Mouse (Mus musculus): Measurements from ENCODE around the gene Sept11.

Gene Sept11

DNA sequence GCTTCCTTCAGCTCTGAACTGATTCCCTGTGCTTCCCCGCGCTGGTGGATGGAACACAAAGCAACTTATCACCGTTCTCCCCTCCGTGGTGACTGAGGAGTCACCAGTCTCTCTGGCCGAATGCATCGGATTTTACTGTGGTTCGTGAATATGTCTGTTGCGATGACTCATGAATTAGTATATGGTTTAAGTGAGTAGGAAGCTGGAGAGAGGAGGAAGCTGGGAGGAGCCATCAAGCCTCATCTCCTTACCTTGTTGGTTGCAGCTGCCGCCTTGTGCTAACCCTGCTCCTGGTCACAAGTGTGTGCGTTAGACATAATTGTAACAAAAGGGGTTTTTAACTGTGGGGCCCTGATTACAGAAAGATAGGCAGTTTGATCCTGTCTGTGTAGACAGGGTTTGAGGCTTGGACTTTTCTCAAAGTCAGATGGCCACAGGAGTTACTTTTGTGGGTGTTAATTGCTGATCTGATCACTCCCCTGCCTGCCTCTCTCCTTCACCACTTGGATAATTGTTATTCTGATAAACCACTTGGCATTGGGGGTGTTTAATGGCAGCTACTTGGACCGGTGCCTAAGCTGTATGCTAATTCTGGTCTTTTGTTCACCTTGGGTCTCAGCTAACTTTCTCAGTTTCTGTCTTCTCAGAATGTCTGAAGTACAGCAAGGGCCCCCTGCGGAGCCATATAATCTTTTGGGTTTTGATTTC lies 33.1 kb downstream of the Sept11 start:
- DNase-seq (ENCODE audit: low read depth, low spot score): no peak

DNA sequence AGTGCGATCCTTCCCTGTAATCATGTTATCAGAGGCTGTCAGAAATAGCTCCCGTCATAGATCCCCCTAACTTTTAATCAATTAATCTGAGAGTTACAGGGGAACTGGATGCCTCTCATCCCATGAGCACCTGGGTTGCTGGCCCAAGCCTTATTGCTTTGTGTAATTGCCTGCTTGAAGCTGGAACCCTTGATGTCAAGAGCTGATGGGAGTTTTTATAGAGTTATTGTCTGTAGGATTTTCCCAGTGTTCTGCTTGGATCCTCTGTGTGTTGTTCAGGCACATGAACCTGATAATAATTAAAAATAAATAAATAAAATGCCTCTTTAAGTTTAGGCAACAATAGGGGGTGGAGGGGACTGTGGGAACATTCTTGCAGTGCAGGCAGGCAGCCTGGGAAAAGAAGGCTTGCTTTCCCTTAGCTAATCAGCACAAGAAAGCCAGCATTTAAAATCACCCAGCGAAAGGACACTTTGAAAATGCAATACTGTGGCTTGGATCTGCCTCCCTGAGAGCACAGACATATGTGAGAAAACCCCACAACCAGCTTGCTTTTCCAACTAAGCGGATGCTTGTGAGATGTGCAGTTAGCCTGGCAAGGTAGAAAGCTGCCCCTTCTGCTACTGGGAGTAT lies 33.8 kb downstream of the Sept11 start:
- no peak for DNase-seq (ENCODE audit: low read depth, low spot score)

DNA sequence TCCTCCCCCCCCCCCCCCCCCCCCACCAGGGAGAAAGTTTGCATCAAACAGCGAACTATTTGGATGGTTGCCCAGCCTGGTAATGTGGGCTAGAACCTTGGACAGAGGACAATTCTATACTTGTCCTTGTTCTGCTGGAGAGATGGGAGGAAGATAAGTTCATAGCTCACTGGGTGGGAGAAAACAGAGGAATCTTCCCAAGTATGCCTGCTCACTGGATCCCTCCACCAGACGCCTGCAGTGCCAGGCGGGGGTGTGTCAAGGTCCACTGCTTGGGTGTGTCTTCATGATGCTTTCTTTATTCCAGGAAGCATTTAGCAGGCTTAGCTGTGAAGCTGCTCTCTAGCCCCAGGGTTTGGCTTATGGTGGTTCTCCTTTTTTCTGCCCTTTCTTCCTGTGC lies 34.5 kb downstream of the Sept11 start:
- no peak for DNase-seq (ENCODE audit: low read depth, low spot score)

DNA sequence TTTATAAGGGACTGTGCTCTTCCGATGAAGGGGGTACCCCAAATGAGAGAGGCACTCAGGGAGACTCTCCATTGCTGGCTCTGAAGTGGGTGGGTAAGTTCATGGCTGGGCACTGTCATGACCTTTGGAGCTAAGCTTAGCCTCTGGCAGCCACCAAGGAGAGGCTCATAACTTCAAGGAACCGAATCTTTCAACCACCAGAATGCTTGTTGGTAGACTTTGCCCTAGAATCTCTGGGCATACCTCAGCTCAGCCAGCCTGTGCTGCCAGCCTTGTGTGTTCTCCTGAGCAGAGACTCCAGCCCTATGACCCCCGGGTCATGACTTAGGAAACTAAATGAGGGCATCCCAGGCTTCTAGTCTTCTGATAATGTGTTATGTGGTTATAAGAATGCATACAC lies 35.5 kb downstream of the Sept11 start:
- DNase-seq (ENCODE audit: low read depth, low spot score): no peak

DNA sequence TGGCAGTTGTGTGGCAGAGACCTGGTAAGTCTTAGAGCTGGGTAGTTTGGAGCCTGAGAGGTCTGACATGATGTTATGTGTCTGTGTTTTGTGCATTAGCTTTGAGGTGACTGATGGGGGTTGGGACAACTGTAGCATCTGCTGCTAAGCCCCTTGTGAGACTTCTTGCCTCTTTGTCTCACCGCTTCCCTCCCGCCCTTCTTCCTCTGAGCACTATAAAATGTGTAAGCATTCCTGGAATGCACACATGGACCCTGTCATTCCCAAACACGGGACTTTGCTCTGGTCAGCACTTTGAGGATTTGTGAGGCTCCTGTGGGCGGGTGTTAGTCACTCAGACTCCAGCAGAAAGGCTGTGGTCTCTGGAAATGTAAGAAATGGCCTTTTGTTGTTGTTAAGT lies 36.7 kb downstream of the Sept11 start:
- peak; percentile 81 for DNase-seq (ENCODE audit: low read depth, low spot score)

DNA sequence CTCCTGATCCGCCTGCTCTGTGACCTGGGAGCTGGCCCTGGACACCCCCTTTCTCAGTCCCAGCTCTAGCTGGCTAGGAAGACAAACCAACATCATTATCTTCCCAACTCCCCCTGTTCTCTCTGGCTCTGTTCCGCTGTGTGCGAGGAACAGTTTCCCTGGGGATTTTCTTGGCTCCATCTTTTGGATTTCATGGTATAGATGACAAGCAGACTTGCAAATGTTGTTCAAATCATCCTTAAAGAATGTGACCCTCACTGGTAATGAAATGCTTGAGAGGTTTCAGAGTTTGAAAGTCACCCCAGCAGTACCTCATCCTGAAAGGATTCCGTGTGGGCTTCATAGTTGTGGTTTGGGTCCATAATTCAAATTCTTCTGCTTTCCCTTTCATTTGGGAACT lies 38.2 kb downstream of the Sept11 start:
- DNase-seq (ENCODE audit: low read depth, low spot score): no peak

DNA sequence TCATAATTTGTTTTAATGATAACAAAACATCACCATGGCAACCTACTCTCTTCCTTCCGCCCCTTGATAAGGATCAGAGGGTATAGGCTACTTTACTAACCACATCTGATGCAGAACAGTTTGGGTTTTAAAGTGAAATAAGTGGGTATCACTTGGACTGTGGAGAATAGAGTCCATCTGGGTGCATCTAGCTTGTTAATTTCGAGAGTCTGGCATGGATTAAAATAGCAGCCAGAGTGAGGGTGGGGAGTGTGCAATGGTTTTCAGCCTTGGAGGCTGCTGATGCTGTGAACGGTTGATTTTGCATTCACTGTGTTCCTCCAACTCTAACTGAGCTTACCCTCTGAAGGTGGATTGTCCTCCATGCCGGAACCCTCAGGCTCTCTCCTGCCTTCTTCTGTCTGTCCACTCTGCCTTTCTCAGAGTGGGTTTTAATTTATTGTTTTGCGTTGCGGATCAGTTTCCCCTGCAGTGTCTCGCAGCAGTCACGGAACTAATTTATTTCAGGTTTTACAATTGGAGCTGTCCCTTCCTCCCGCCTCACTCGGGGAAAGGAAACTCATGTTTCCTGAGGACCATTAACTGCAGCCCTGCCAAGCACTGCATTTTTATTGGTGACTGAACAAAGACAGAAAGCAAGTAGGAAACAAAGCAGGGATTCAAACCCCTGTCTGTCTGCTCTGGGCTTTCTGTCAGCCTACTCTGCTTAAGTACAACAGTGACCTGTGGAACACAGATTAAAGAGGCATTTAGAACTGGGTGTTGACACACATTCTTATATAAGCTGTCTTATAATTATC lies 40.4 kb downstream of the Sept11 start:
- DNase-seq (ENCODE audit: low read depth, low spot score): peak; percentile 63

DNA sequence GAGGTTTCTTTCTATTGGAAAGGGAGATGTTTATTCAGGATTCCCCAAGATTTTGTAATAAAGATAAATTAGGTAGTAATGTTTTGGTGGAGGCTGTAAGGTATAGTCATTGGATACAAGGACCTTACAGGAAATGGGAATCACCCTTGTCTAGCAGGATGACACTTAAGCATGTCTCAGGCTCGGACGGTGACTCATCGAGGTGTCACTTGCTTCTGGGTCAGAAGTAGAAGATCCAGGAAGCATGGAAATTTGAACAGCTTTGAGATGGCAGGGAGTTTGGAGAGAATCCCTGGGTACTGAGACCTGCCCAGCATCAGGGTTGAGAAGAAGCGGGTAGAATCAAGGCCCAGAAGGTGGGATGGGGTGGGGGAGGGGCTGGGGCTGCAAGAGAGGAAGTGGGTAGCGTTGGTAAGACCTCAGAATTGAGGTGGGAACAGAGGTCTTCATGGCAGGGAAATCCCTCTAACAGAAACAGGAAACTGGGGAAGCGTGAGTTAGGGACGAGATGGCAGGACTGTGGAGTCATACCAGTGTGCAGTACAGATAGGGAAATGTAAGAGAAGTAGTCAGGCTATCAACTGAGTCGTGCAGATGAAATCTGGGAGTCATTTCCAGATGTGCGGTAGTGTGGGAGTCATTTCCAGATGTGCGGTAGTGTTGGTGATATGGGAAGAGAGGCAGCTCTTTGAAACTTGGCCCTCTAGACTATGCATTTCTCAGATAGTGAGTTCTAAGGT lies 42.3 kb downstream of the Sept11 start:
- DNase-seq (ENCODE audit: low read depth, low spot score): peak; percentile 60

DNA sequence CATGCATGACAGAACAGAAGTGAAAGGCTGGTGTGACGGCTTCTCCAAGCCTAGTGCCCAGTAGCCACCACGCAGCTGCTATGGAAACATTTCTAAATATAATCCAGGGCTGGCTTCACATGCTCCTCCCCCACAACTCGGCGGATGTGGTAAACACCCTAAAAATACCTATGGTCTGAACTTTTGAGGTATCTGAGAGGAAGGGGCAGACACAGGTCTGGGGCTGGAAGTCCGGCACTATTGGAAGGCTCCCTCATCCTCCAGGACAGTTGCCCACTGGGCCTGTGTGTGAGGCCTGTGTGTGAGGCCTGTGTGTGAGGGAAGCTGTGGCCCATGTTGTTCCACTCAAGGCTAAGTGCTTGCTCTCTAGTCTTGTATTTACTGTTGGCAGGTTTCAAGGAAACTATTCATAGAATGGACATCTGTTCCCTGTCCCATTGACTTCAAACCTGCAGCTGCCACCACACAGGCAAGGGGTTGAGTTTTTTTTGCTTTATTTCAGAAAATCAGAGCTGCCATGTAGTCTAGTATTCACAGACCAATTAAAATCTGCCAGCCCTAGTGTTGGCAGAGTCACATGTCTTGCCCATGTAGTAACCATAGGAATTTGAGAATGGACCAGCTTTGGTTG lies 43.8 kb downstream of the Sept11 start:
- no peak for DNase-seq (ENCODE audit: low read depth, low spot score)

DNA sequence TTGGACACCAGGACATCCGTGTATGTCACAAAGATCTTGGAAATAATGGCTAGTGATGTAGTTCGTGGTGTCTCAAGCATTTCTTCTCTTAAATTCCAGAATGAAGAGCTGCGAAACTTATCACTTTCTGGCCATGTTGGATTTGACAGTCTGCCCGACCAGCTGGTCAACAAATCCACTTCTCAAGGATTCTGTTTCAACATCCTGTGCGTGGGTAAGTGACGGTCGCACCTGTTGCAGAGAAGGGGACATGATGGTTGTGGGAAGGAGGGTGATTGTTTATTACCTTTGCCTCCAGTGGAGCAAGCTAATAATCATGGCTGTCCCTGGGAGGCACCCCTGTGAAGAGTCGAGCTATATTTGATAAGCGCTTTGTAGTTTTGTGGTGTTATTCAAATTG lies 46.1 kb downstream of the Sept11 start:
- DNase-seq (ENCODE audit: low read depth, low spot score): no peak

DNA sequence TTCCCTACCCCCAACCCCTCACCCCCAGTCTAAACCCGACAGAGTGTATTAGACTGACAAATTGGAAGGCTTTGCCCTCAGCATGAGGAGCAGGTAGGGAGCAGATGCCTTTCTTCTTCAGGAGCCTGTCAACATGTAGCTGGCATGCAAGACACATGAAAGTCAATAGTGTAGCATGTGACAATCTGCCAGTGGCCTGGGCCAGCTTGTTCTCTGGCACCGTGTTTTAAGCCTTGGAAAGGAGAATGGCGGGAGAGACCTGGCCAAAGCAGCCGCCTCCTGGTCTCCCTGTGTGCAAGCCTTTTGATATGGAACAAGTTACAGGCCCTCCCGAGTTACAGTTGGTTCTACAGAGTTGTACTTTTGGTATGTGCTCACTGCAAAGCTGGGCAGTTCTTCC lies 47.5 kb downstream of the Sept11 start:
- DNase-seq (ENCODE audit: low read depth, low spot score): no peak

DNA sequence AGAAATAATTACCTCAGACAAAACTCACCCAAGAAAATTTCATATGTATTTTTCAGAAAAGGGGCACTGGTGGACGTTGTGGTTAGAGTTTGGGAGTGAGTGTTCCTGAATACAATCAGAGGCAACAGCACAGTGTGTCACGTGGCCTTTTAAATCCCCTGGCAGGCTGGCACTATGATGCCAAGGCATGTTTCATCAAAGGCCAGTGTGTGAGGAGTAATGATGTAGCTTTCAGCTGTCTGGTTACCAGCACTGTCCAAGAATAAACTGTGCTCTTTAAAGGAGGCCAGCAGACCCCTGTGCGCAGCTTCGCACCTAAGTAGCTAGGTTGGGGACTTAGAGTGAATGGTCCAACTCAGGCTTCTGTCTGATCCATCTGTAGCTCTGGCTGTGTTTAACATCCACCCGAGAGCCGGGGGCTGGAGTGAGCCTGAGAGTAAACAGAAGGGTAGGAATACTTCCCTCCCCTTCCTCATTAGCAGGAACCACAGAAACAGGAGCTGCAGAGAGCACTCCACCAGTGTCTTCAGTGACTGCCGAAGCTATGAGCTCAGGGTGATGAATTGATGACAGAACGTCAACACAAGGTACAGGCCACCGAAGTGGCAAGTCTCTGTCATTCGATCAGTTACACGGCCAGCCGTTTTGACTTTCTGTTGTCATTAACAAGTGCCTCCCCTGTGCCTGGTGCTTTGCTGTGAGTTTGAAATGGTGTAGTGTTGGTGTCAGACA lies 50.3 kb downstream of the Sept11 start:
- no peak for DNase-seq (ENCODE audit: low read depth, low spot score)

DNA sequence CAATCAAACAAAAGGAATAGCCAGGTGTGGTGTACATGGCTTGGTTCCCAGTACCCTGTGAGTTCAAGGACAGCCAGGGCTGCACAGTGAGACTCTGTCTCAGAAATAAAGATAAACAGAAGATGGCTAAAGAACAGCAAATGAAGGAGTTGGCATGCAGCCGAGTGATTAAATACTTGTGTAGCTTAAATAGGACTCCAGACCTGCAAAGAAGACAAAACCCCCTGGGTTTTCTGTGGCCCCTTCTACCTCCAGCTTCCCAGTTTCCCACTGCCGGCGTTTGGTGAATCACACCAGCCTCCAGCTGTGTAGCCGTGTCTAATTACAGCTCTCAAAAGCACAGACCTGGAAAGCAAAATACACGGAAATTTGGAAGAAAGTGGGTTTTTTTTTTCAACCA lies 51.6 kb downstream of the Sept11 start:
- DNase-seq (ENCODE audit: low read depth, low spot score): no peak

DNA sequence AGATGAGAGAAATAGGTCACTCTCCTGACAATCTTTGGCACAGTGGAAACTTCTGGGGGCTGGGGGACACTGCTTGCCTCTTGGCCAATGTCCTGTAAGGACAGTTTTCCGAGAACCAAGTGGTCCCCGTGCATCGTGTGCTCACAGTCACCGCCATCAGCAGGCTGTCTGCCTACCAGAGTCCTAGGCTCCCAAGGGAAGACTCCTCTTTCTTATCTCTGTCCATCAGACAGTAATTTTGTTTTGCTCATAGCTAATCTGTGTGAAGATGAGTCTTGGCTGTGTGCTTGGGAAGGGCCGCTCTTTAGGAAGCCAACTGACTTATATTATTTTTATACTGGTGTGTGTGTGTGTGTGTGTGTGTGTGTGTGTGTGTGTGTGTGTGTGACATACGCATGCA lies 52.3 kb downstream of the Sept11 start:
- DNase-seq (ENCODE audit: low read depth, low spot score): no peak

DNA sequence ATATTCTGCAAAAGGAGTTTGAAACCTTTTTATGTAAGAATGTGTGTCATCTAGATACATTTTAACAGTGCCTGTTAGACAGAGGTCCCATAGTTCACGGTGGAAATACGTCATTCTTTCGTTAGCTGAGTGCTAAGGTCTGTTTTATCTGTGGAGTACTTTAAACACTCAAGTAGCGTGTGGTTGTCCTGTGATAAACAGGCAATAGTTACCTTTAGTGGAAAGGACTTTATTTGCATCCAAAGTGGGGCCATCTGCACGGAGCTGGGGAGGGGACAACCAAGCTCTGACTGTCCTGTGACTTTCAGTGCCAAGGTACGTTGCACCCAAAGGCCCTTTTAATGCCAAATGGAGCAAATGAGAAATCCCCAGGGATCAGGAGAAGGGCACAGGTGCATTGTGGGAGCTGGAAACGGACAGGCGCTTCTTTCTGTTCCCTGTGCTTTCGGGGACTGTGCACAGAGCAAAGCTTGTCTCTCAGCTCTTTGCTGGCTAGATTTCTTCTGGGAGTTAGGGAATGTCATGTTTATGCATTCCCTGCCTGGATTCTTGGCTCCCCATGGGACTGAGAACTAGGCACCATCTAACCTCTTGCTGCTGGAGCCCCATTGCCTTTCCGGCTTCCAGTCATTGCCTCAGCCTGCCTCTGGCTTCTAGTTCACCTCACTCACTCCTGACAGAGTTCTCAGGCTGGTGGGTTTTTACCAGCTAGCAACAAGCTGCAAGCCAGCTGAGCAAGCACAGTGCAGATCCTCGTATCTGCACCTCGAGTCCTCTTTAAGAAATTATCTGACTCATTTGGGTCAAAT lies 56.9 kb downstream of the Sept11 start:
- no peak for DNase-seq (ENCODE audit: low read depth, low spot score)

DNA sequence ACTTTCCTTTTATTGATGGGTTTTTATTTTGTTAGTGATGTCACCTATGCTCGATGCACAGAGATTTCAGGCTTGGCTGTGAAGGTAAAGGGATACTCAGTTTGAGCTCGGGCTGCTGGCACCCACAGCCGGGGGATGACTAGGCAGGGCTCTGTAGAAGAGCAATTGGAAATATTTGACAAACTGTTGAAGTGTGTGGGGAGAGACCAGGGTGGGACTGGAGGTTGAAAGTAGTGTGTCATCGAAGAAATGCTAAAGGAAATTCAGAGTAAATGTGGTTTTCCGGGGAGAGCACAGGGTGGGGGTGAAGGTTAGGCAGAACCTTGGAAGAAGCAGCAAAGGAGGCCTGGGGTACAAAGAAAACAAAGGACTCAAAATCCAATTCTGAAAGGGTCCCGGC lies 58.7 kb downstream of the Sept11 start:
- DNase-seq (ENCODE audit: low read depth, low spot score): no peak

DNA sequence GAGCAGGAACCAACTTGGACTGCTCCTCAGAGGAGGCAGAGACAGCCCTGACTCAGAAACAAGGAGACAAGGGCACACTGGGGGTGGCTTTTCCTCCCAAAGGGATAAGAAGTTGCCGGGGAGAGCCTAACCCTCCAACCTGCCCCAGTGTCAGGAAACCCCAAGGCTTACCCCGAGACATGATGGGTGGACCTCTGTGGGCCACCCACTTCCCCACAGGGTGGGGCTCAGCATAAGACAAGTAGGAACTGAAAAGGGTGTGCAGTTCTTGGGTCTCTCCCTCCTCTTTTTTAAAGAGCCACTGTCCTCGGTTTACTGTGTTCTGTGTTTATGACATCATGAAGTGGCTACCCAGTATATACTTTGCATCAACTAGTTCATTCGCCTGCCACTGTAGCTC lies 59.2 kb downstream of the Sept11 start:
- no peak for DNase-seq (ENCODE audit: low read depth, low spot score)

DNA sequence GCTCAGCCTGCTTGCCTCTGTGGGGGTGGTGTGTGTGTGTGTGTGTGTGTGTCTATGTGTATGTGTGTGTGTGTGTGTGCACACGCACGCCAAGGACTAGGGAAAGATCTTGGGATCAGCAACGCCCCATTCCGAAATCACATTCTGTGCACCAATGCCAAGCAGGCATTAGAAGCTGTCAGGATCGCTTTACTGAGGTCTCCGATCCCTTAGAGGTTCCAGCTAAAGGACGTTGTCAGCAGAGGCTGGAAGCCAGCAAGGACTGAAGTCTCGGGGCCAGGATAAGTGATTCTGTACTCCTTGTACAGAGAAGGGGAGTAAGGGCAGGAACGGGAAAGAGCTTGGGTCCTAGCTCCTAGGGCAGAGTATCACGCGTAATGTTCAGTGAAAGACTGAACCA lies 61.2 kb downstream of the Sept11 start:
- no peak for DNase-seq (ENCODE audit: low read depth, low spot score)

DNA sequence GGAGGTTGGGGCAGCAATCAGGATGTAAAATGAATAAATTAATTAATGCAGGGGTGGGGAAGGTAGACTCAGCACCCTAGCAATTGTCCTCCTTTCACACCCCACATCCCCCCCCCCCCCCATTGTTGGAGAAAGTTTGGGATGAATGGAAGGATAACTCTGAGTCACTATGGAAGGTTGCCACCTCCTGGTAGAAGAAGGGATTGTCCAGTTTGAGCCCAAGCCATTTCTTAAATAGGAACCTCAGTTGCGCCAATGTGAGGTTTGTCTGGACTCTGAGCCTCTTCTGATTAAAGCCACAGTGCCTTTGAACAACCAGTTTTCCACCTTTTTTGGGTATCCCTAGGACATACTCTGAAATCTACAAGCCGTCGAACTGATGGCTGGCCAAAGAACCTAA lies 70.3 kb downstream of the Sept11 start:
- peak; percentile 56 for DNase-seq (ENCODE audit: low read depth, low spot score)

DNA sequence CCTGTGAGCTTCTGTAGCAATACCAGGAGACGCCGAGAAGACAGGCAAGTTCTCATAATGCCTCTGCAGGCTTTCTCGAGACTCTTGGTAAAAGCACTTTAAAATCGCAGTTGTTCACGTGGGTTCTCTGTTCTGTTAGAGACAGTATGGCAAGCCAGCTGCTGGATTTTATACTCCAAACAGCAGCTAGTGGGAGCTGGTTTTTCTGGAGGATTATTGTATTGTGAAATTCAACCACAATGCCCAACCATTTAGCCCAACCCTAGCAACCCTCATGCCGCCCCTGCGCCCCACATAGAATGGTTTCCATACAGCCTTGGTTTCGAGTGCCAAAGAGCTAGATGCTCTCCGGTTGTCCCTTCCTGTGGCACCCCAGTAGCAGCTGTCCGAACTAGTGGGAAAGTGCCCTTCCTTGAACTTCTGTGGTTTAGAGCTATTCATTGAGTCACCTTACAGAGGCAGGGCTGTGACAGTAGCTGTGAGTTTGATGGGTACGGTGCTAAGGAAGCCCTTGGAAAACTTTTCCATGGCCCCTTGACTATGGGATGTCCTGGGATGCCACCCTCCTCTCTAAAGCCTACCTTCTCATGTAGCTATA lies 74.8 kb downstream of the Sept11 start:
- no peak for DNase-seq (ENCODE audit: low read depth, low spot score)

Measured in forelimb bud, embryonic 11.5 days (tissue).